Mouse (Mus musculus): ENCODE measurements around the gene Upf2.

DNA sequence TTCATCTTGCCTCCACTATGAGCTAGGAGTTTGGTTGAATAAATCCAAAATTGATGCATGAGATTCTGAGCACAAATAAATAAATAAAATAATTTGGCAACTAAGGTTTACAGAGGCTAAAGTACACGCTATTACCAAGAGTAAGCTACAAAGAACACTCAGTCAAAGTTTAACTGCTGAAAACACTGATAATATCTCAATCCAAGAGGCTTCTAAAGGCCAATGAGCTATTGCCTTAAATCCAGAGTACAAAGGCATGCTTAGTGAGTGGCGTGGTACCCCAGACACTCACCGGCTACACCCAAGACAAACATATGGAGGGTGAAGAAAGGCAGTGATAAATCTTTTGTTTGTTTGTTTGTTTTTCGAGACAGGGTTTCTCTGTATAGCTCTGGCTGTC is 14.7 kb upstream of the Upf2 start:
- TF ChIP-seq POLR2A (IDR thresholded peaks at IDR 0.05; ENCODE audit: control insufficient read depth, extremely low read depth, insufficient read depth, low read length, poor library complexity): no peak
- TF ChIP-seq CTCF (IDR thresholded peaks at IDR 0.05; ENCODE audit: borderline replicate concordance, control insufficient read depth, extremely low read depth, insufficient read depth, low read length, poor library complexity): no peak
